Mouse (Mus musculus) neural tube, embryonic 15.5 days (tissue): Measurements from ENCODE around the gene Wdr54. TPM values are rescaled to one million over a fixed set of nuclear protein-coding genes. Genes with fewer than 3 reads are reported as not detected.
A peak's percentile ranks its signal among the peaks of the same experiment; 100 is the strongest.

Experiments used
- ATAC-seq: fragments of 200-750 bp; cut with Nextera tagmentation; 2 replicates; pipeline ENCODE4 v1.8.0; 2017; ENCODE audit warnings: mild to moderate bottlenecking, moderate TSS enrichment, moderate library complexity; ENCODE audit not compliant: low FRiP score
- H3K27ac ChIP-seq: fragments of 300-500 bp; sonication (generic); replicated peaks from 2 replicates; pipeline ENCODE4 v1.5.1; 2015; ENCODE audit warnings: mild to moderate bottlenecking, inconsistent platforms
- H3K27me3 ChIP-seq: fragments of 300-500 bp; sonication (generic); replicated peaks from 2 replicates; pipeline ENCODE4 v1.6.1; 2015; ENCODE audit warnings: inconsistent platforms
- H3K36me3 ChIP-seq: fragments of 300-500 bp; sonication (generic); 2 replicates; pipeline ENCODE4 v1.6.1; 2015; ENCODE audit warnings: inconsistent platforms
- H3K4me1 ChIP-seq: fragments of 300-500 bp; sonication (generic); 2 replicates; pipeline ENCODE4 v1.6.1; 2015; ENCODE audit warnings: inconsistent platforms
- H3K4me2 ChIP-seq: fragments of 300-500 bp; sonication (generic); 2 replicates; pipeline ENCODE4 v1.6.1; 2015; ENCODE audit warnings: inconsistent platforms, mild to moderate bottlenecking, moderate library complexity
- H3K4me3 ChIP-seq: fragments of 300-500 bp; sonication (generic); replicated peaks from 2 replicates; pipeline ENCODE4 v1.5.1; 2015; ENCODE audit warnings: mild to moderate bottlenecking, inconsistent platforms
- H3K9ac ChIP-seq: fragments of 300-500 bp; sonication (generic); replicated peaks from 2 replicates; pipeline ENCODE4 v1.6.1; 2015; ENCODE audit warnings: mild to moderate bottlenecking, inconsistent platforms
- H3K9me3 ChIP-seq: fragments of 300-500 bp; sonication (generic); replicated peaks from 2 replicates; pipeline ENCODE4 v1.6.1; 2016; ENCODE audit warnings: inconsistent platforms
- WGBS: fragments of 180-500 bp; shearing (Covaris S2); methylation state at CpG from one replicate; pipeline ENCODE4 v1.1.7; 2015; ENCODE audit warnings: mixed read lengths; 5-methylcytosine and 5-hydroxymethylcytosine counted together
- polyA plus RNA-seq: library from polyadenylated mRNA; unstranded; fragments of >200 nt; fragmentation: Nextera tagmentation; extraction: Ambion mirVana; gene quantifications from 2 replicates; pipeline ENCODE4 v1.2.1, GENCODE M21; 2015

Wdr54 gene
- polyA plus RNA-seq, 1 experiment from 2014 or later = 18.6 TPM

DNA sequence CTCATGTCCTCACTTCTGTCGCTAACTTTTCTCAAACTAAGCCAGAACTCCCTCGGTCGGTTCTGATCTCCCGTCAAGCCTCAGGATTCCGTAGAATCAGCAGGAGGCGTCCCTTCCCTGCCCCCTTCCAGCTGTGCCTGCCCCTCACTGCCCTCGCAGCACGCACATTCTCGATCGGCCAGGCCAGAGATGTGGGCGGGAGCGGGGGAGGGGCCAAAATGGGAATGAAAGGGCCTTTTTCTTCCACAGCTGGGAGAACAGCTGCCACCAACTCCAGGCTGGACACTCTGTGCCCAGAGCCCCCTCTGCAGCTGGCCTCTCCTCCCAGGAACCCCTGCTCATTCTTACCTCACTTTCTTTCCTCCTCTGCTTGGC is 18.6 kb downstream of the Wdr54 start:
- under 1% methylated on average over 12 of the region's 12 CpGs for WGBS
- H3K27ac ChIP-seq = peak overlapping the region; percentile 81
- peak; percentile 51 for ATAC-seq
- peak overlapping the region; percentile 47 for H3K4me2 ChIP-seq
- H3K36me3 ChIP-seq = no peaks in the 10 kb centered on the region
- H3K9ac ChIP-seq = peak overlapping the region; percentile 31
- H3K9me3 ChIP-seq = no peaks in the 10 kb centered on the region
- peaks cover 11% of the 10 kb centered on the region; the same call in 1 of the 2 replicates for H3K27me3 ChIP-seq
- H3K4me1 ChIP-seq = peaks cover 50% of the 10 kb centered on the region
- H3K4me3 ChIP-seq = peak overlapping the region; percentile 29

DNA sequence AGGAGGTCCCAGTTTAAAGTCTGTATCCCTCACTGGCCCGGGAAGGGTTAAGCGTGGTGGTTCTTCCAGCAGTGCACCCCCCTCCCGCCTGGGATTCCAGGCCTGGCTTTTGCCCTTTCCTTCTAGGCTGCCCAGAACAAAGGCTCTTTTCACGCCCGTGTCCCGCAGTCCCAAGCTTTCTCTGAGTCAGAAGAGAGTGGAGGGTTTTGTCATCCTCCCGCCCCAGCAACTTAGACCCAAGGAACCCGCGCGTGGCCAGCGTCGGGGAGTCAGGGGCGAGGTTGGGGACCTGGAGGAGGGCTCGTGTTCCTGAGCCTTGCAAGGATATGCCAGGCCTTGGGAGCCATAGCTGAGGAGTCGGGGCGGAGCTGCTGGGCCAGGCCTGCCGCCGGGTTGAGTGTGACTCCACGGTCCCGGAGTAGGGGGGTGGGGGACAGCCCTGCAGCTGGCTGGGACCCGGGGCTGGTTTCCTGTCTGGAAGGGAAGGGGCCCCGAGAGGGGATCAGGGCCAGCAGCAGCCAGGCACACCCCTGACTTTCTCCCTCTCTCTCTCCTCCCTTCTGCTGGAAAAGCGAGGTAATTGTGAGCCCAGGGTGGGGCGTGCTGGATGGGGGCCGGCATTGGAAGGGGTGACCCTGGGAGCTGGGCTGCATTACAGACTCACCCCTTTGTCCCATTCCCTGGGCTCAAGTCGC is 19.2 kb downstream of the Wdr54 start:
- peaks cover 45% of the 10 kb centered on the region for H3K4me1 ChIP-seq
- H3K4me2 ChIP-seq = peak overlapping the region; percentile 47
- H3K9me3 ChIP-seq = no peaks in the 10 kb centered on the region
- peak overlapping the region; percentile 31 for H3K9ac ChIP-seq
- H3K36me3 ChIP-seq = no peaks in the 10 kb centered on the region
- H3K27ac ChIP-seq = peak overlapping the region; percentile 81
- peak; percentile 56 for ATAC-seq
- peak overlapping the region; percentile 29 for H3K4me3 ChIP-seq
- WGBS = 1% methylated on average over 26 of the region's 26 CpGs
- H3K27me3 ChIP-seq = peaks cover 11% of the 10 kb centered on the region; the same call in 1 of the 2 replicates

DNA sequence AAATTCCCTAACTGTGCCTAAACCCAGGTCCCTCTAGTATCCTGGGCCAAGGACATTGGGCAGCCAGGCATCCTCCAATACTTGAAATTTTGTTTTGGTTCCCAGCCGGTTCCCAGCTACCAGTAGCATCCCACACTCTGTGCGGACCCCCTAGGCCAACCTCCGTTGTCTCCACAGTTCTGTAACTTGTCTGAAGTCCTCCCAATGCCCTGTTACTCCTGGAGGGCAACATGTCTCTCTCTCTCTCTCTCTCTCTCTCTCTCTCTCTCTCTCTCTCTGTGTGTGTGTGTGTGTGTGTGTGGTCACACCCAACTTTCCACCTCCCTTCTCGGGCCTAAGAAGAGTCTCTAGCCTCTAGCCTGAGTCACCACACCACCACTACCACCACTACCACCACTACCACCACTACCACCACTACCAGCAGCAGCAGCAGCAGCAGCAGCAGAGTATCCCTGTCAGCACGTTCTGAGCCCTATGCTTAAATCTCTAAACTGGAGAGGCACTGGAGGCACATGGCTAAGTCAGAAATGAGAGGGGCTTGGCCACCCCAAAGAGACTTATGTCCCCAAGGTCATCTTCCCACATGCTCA is 19.8 kb downstream of the Wdr54 start:
- Histone ChIP-seq H3K9me3 (no peaks in the 10 kb centered on the region), H3K4me1 (peaks cover 42% of the 10 kb centered on the region), H3K27ac (peak overlapping the region; percentile 81), H3K4me2 (peak overlapping the region; percentile 47), H3K36me3 (no peaks in the 10 kb centered on the region), H3K27me3 (peaks cover 11% of the 10 kb centered on the region), H3K4me3 (peak overlapping the region; percentile 29), H3K9ac (peak overlapping the region; percentile 27; the same call in 1 of the 2 replicates)
- no peak; the same call in 1 of the 2 replicates for ATAC-seq
- WGBS = 24% methylated on average over 5 of the region's 5 CpGs

DNA sequence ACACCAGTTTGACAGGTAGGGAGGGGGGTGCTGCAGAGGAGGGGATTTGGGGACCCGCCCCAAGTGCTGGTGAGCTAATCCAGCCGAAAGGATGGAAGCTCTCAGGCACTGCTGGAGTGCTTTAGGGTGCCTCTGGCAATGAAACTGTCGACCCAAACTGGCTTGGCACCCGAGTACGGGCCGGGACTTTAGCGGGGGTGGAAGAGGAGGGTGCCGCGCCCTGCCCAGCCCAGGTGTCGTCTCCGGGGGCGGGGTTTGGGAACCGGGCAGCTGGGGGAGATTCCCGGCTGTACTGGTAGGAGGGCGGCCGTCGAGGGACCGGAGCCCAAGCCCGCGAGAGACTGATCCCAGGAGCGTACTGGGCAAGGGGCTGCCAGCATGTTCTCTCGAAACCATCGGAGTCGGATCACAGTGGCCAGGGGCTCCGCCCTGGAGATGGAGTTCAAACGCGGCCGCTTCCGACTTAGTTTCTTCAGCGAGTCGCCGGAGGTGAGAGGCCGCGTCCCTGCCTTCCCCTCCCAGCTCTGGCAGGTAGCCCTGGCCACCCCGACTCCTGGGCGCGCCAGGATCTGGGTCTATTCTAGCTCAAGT is 20.5 kb downstream of the Wdr54 start:
- H3K27me3 ChIP-seq = peaks cover 11% of the 10 kb centered on the region
- peak overlapping the region; percentile 29 for H3K4me3 ChIP-seq
- H3K4me1 ChIP-seq = peaks cover 42% of the 10 kb centered on the region
- peak overlapping the region; percentile 47 for H3K4me2 ChIP-seq
- H3K9ac ChIP-seq = peak overlapping the region; percentile 27; the same call in 1 of the 2 replicates
- WGBS = 7% methylated on average over 37 of the region's 37 CpGs
- no peaks in the 10 kb centered on the region for H3K9me3 ChIP-seq
- peak overlapping the region; percentile 81; the same call in 1 of the 2 replicates for H3K27ac ChIP-seq
- ATAC-seq = no peak
- no peaks in the 10 kb centered on the region for H3K36me3 ChIP-seq

DNA sequence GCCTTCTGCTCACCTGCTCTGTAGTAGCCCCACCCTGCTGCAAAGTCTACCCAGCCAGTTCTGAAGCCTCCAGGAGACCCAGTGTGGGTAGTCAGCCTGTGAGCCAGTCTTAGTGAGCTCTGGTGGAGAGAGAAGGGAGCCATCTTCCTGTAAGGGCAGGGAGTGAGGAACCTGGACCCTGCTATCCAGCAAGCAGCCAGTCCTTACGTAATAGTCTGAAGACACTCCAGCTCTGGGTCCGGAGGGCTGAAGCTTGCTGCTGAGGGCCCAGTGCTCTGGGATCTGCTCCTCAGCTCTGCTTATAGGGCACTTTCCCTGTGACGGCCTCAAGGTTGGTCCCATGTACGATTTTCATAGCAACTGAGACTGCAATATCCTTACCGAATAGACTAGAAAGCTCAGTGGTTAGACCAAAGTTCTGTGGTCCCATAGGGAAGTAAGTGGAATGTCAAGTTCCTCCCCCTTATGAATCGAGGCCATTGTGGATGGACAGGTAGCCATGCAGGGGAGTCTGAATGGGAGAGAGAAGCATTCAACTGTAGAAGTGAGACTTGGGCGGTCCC is 21.2 kb downstream of the Wdr54 start, which contains the start of gene Rtkn:
Gene Rtkn, plus strand, starts transcription at position 513 of the 563 bp plus-strand sequence.
- no peaks in the 10 kb centered on the region for H3K9me3 ChIP-seq
- peak within 1 kb of the TSS; percentile 29 for H3K4me3 ChIP-seq
- peaks cover 11% of the 10 kb centered on the region for H3K27me3 ChIP-seq
- H3K36me3 ChIP-seq = no peaks in the 10 kb centered on the region
- peak within 1 kb of the TSS; percentile 81; the same call in 1 of the 2 replicates for H3K27ac ChIP-seq
- no peak for ATAC-seq
- peaks cover 39% of the 10 kb centered on the region for H3K4me1 ChIP-seq
- 59% methylated on average over 7 of the region's 7 CpGs for WGBS
- peak within 1 kb of the TSS; percentile 27; the same call in 1 of the 2 replicates for H3K9ac ChIP-seq
- H3K4me2 ChIP-seq = peak within 1 kb of the TSS; percentile 47

DNA sequence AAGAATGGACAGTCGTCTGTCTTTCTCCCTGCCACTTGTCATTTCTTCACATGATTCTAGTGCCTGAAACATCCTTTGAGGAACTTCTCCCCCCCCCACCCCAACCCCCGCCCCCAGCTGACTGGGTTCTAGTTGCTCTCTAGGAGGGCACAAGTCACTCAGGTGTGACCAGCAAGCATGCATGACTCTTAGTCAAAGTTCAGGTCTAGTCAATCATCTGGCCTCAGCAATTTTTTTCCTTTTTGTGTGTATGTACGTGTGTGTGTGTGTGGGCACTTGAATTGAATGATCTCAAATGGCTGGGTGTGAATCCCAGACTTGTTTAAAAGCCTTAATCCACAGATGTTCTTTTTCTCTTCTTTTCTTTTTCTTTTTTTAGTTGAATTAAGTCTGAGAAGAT is 22.0 kb downstream of the Wdr54 start:
- Histone ChIP-seq H3K9me3 (no peaks in the 10 kb centered on the region), H3K9ac (no peak overlapping the region)

DNA sequence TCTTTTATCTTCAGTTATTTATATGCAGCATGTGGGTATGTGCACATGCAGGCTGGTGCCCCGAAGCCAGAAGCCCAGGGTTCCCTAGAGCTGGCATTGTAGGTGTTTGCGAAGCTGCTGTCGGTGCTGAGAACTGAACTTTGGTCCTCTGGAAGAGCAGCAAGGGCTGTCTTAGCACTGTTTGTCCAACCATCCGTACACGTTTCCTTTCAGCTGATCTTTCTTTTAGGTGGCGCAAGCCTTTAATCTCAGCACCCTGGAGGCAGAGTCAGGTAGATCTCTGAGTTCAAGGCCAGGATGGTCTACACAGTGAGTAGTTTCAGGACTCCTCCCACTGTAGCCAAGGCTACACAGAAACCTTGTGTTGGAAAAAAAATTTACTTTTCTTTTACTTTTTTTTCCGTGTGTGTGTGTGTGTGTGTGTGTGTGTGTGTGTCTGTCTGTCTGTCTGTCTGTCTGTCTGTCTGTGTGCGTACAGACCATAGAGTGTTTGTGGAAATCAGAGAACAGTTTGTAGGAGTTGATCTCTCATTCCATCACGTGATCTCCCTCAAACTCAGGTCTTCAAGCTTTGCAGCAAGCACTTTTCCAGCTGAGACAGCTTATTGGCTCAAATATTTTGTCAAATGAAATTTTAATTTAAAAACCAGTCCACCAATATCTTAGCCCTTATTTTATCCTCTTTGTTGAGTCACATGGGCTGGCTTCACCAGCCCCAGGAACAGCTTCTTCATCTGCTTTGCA is 23.8 kb downstream of the Wdr54 start:
- no peak for ATAC-seq
- 89% methylated on average over 9 of the region's 9 CpGs for WGBS
- H3K4me2 ChIP-seq = no peak overlapping the region
- no peak overlapping the region for H3K9ac ChIP-seq
- H3K27me3 ChIP-seq = peaks cover 11% of the 10 kb centered on the region
- H3K27ac ChIP-seq = no peak overlapping the region
- peaks cover 15% of the 10 kb centered on the region for H3K4me1 ChIP-seq
- no peaks in the 10 kb centered on the region for H3K9me3 ChIP-seq
- H3K36me3 ChIP-seq = no peaks in the 10 kb centered on the region
- H3K4me3 ChIP-seq = no peak overlapping the region

More for the DNA sequence above, 22.0 kb downstream of the Wdr54 start:
- no peak for ATAC-seq
- Histone ChIP-seq H3K36me3 (no peaks in the 10 kb centered on the region), H3K4me3 (no peak overlapping the region), H3K27ac (no peak overlapping the region), H3K4me2 (no peak overlapping the region), H3K27me3 (peaks cover 11% of the 10 kb centered on the region), H3K4me1 (peaks cover 32% of the 10 kb centered on the region)
- 71% methylated on average over 3 of the region's 3 CpGs for WGBS

DNA sequence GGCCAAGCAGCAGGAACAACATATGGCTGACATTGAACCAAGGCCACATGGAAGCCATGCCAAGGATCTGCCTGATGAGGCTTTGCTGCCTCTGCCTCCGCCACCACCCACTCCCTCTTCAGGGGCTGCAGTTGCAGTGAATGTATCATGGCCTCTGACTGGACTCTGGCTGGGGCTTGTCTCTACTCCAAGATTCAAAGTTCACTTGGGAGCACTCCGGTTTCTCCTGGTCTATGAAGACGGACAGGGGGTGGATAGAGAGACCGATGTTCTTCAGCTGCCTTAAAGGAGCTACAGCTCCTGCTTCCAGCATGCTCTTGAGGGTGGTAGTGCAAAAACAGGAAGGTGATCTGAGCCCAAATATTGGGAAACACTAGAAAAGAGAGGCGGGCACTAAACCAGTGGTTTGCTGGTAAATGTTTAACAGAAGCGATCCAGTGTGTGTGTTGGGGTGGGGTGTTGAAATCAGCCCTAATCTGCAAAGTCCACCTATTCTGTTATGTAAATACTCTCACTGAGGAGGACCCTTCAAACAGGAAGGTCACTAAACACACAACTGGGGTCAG is 24.6 kb downstream of the Wdr54 start:
- no peak overlapping the region for H3K4me2 ChIP-seq
- H3K9me3 ChIP-seq = no peaks in the 10 kb centered on the region
- no peak for ATAC-seq
- peaks cover 10% of the 10 kb centered on the region for H3K27me3 ChIP-seq
- no peak overlapping the region for H3K9ac ChIP-seq
- no peaks in the 10 kb centered on the region for H3K36me3 ChIP-seq
- H3K4me3 ChIP-seq = no peak overlapping the region
- 72% methylated on average over 6 of the region's 6 CpGs for WGBS
- peaks cover 8% of the 10 kb centered on the region for H3K4me1 ChIP-seq
- no peak overlapping the region for H3K27ac ChIP-seq

DNA sequence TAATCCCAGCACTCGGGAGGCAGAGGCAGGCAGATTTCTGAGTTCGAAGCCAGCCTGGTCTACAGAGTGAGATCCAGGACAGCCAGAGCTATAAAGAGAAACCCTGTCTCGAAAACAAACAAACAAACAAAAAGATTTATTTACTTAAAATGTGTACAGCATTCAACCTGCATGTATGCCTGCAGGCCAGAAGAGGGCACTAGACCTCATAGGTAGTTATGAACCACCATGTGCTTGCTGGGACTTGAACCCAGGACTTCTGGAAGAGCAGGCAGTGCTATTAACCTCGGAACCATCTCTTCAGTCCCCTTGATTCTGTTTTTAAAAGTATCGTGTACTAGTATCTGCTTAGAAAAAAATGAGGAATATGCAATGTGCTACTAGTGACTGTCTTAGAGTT is 28.8 kb downstream of the Wdr54 start:
- peaks cover 21% of the 10 kb centered on the region for H3K4me1 ChIP-seq
- 92% methylated on average over 5 of the region's 5 CpGs for WGBS
- no peaks in the 10 kb centered on the region for H3K9me3 ChIP-seq
- H3K36me3 ChIP-seq = no peaks in the 10 kb centered on the region
- H3K27me3 ChIP-seq = no peaks in the 10 kb centered on the region; the same call in 1 of the 2 replicates
- H3K4me2 ChIP-seq = no peak overlapping the region
- ATAC-seq = no peak
- no peak overlapping the region for H3K9ac ChIP-seq
- H3K4me3 ChIP-seq = no peak overlapping the region
- no peak overlapping the region for H3K27ac ChIP-seq

DNA sequence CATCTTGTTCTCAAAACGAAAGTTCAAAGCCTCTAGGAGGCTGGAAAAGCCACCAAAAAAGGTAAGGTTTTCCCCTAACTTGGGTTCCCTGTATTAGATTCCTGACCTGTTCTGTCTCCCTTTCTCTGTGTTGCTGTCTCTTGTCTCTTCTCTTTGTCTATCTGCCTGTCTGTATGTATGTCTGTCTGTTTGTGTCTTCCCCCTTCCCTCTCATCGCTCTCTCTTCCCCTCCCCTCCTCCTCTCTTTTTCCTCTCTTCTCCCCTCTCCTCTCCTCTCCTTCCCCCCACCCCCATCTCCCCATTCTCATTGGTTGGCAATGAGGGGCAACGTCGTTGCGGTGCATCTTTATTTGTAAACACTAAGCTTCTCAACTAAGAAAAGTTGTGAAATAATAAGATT is 30.9 kb downstream of the Wdr54 start, which contains the start of gene Ino80b:
Gene Ino80b, minus strand, starts transcription at position 101 of the 400 bp plus-strand sequence.
- H3K9ac ChIP-seq = peak within 1 kb of the TSS; percentile 55
- 23% methylated on average over 5 of the region's 5 CpGs for WGBS
- peaks cover 32% of the 10 kb centered on the region for H3K4me1 ChIP-seq
- no peak for ATAC-seq
- no peaks in the 10 kb centered on the region for H3K27me3 ChIP-seq
- H3K27ac ChIP-seq = peak within 1 kb of the TSS; percentile 54; the same call in 1 of the 2 replicates
- peak within 1 kb of the TSS; percentile 90 for H3K4me2 ChIP-seq
- no peaks in the 10 kb centered on the region for H3K36me3 ChIP-seq
- H3K9me3 ChIP-seq = no peaks in the 10 kb centered on the region
- peak within 1 kb of the TSS; percentile 72 for H3K4me3 ChIP-seq
